Mouse (Mus musculus) layer of hippocampus, adult 8-10 months (tissue): ENCODE data around the gene Zfp953. TPM values are rescaled to one million over a fixed set of nuclear protein-coding genes. Genes with fewer than 3 reads are reported as not detected.
"Not testable (repeated sequence)": the region's sequence is repeated elsewhere in the genome, so short reads cannot be mapped to it uniquely, and the experiment has no call there.

Source experiments
- DNase-seq, 2 experiments: peaks; one replicate each; pipeline ENCODE4 v3.0.0; 2022; ENCODE audit warnings: low spot score in 2 of 2
- total RNA-seq, 4 experiments: library from RNA; stranded (reverse); gene quantifications; 2 replicates each; pipeline ENCODE4 v1.2.4; 2022

Gene Zfp953
- 1 to 10 TPM; 1.1 to 2.0 (median 1.3) TPM for total RNA-seq

GRCm38 (mm10) chr13:67360131-67360744 is at the start of gene Zfp953, which contains the start of gene Gm28044:
Gene Zfp953 (minus strand): TSS chr13:67360605.
Gene Gm28044 (minus strand): TSS chr13:67360536.
- peak; percentile 87 to 89 for DNase-seq

- peak; percentile 48 to 55 for DNase-seq
These were observed 38.9 kb upstream of the Zfp953 start, which contains the start of gene Zfp429 for GRCm38 (mm10) chr13:67399183-67399903. Gene Zfp429 (minus strand): TSS chr13:67399819.

- not testable (repeated sequence) for DNase-seq
These were observed 15.8 kb upstream of the Zfp953 start for GRCm38 (mm10) chr13:67376255-67376654.

- DNase-seq: peak; percentile 18 to 31
These were observed 14.9 kb upstream of the Zfp953 start, which contains the start of the genes Gm28041 and Zfp456 for GRCm38 (mm10) chr13:67375050-67375911. Gene Gm28041 (minus strand): TSS chr13:67375733. Gene Zfp456 (minus strand): TSS chr13:67375810.

- no peak for DNase-seq
These were observed 8.6 kb downstream of the Zfp953 start for GRCm38 (mm10) chr13:67351854-67352253.

- DNase-seq: no peak
These were observed 17.0 kb downstream of the Zfp953 start for GRCm38 (mm10) chr13:67343422-67343821.

GRCm38 (mm10) chr13:67332877-67333276 is 27.5 kb downstream of the Zfp953 start:
- DNase-seq: no peak

GRCm38 (mm10) chr13:67332019-67332724 is 28.2 kb downstream of the Zfp953 start, which contains the start of gene Zfp595:
Gene Zfp595 (minus strand): TSS chr13:67332570.
- DNase-seq: peak; percentile 78 to 80

GRCm38 (mm10) chr13:67306718-67307117 is 53.7 kb downstream of the Zfp953 start:
- DNase-seq: no peak

GRCm38 (mm10) chr13:67305822-67306672 is 54.4 kb downstream of the Zfp953 start, which contains the start of gene Zfp457:
Gene Zfp457 (minus strand): TSS chr13:67306485.
- peak; percentile 93 for DNase-seq

Other genes starting within 250 kb of the Zfp953 start
- under 1 TPM; 0.25 to 0.78 (median 0.54) TPM for gene Rslcan18, start 244.3 kb downstream of the Zfp953 start, total RNA-seq
- gene Zfp759, start 238.9 kb downstream of the Zfp953 start, total RNA-seq: 10 to 100 TPM in 2 of 4 experiments, 1 to 10 TPM in 2; 8.4 to 13.8 (median 11.4) TPM
- gene Rsl1, start 187.4 kb downstream of the Zfp953 start, total RNA-seq: 1 to 10 TPM; 4.7 to 7.2 (median 5.8) TPM
- 1 to 10 TPM; 2.3 to 4.3 (median 3.8) TPM for gene Zfp455, start 166.1 kb downstream of the Zfp953 start, total RNA-seq
- 10 to 100 TPM; 18.2 to 26.5 (median 23.8) TPM for gene Zfp458, start 82.1 kb downstream of the Zfp953 start, total RNA-seq
- gene Zfp457, start 54.1 kb downstream of the Zfp953 start, total RNA-seq: 1 to 10 TPM; 5.0 to 9.0 (median 6.3) TPM
- 1 to 10 TPM; 3.2 to 4.3 (median 3.9) TPM for gene Zfp595, start 28.0 kb downstream of the Zfp953 start, total RNA-seq
- gene Gm28044, start 69 bp downstream of the Zfp953 start, total RNA-seq: 1 to 10 TPM in 2 of 4 experiments, not detected in 2; 1.1 to 3.2 TPM
- gene Gm28041, start 15.1 kb upstream of the Zfp953 start, total RNA-seq: not detected
- 1 to 10 TPM; 1.0 to 1.9 (median 1.6) TPM for gene Zfp456, start 15.2 kb upstream of the Zfp953 start, total RNA-seq
- 1 to 10 TPM; 2.2 to 4.5 (median 2.4) TPM for gene Zfp429, start 39.2 kb upstream of the Zfp953 start, total RNA-seq
- 1 to 10 TPM; 3.4 to 5.9 (median 4.4) TPM for gene Zfp459, start 60.8 kb upstream of the Zfp953 start, total RNA-seq
- 10 to 100 TPM; 10.5 to 18.9 (median 15.5) TPM for gene Zfp874a, start 91.0 kb upstream of the Zfp953 start, total RNA-seq
- 10 to 100 TPM; 12.4 to 23.2 (median 17.5) TPM for gene Zfp874b, start 123.7 kb upstream of the Zfp953 start, total RNA-seq
- 10 to 100 TPM in 2 of 4 experiments, 1 to 10 TPM in 2; 8.4 to 12.4 (median 10.4) TPM for gene Zfp58, start 139.9 kb upstream of the Zfp953 start, total RNA-seq
- gene Gm26965, start 165.5 kb upstream of the Zfp953 start, total RNA-seq: under 1 TPM in 1 of 4 experiments, not detected in 3; 0.25 TPM
- 10 to 100 TPM; 21.4 to 24.6 (median 23.7) TPM for gene Zfp87, start 165.6 kb upstream of the Zfp953 start, total RNA-seq
- 10 to 100 TPM in 3 of 4 experiments, 1 to 10 TPM in 1; 9.4 to 12.5 (median 10.5) TPM for gene Zfp748, start 193.2 kb upstream of the Zfp953 start, total RNA-seq
- gene Zfp729b, start 249.1 kb upstream of the Zfp953 start, total RNA-seq: 10 to 100 TPM in 1 of 4 experiments, 1 to 10 TPM in 3; 8.7 to 10.2 (median 9.1) TPM